Mouse (Mus musculus): ENCODE measurements around the gene Crat.

The Crat gene

DNA sequence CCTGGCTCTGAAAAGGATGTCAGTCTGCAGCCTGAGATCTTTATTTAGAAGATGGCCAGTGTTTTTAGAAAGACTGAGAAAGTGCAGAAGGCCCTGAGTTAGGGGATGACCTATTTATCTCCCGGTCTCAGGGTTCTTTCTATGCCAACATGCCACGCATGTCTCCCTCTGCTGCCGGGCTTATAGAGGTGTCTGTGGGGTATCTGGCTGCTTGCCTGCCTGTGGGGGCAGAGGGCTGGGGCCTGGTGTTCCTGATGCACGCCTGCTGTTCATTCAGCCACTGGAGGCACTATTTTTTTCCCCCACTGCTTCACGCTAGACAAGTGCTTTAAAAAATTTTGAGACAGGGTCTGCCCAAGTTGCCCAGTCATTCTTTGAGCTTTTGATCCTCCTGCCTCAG lies 49.4 kb downstream of the Crat start:
- DNase-seq (ENCODE audit: low spot score) = peak; percentile 68

DNA sequence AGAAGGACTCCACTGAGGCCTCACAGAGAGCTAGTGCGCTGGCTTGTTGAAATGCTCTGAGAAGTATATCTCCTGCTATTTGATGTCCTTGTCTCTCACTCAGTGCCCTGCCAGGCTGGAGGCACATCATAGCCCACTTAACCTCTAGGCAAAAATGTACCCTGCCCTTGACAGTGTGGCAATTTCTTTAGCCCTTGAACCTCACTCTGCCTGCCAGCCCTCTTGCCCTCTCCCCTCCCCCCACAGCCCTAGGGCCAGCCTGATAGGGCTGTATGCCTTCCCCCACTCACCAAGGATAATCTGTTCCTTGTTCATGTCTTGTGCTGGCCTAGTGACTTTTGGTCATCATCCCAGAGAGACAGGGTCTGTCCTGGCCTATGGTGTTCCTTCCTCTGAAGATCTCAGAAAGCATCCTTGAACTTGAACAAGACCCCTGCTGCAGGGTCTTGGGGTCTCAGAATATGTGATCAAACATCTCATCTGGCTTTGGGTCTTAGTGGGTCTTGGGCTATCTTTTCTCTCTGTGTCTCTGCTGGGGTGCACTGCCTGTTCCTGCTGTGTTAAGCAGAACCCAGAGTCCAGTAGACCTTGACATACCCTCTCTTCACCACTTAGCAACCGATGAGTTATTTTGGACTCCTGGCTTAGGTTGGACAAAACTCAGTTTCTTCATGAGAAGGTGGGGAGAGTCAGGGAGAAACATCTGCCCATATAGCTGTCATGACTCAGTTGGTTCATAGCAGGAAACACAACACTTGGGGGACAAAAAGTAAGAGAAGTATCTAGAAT lies 50.1 kb downstream of the Crat start:
- DNase-seq (ENCODE audit: low spot score) = no peak

DNA sequence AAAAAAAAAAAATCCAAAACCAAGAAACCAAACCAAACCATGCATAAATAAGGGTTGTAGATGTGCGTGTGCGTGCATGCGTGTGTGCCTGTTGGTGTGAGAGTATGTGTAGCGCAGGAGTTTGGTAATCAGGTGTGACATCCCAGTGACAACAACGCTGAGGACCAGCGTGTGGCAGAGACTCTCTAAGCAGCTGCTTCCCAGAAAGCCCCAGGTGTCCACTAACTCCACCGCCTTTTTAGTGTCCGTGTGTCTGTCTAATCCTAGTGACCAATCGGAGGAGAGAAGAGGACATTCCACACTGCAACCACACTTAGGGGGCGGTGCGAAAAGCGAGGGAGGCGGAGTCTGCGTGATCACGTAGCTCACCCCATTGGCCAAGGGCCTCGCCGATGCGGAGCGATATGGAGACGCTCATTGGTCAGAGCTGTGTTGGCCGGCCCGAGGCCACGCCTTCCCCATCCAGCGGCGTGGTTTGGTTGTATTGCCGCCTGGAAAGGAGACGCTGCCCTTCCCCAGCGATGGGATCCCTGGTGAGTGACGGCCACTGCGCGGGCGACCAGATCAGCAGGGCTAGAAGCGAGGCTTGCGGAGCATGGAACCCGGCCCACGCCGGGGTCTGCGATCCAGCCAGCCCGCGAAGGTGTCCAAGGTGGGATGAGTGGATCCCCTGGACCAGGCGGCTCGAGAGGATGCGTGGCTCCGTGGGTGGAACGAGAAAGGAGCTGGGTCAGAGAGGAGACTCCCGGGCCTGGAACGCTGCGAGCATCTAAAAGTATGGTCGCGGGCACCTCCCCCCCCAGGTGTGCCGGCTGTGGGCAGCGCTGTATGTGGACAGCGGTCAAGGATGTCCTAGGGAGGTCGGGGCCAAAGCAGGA lies 51.6 kb downstream of the Crat start, which contains the start of gene Miga2:
Miga2 (plus strand) TSS at position 461 of the 878 bp plus-strand sequence.
- DNase-seq (ENCODE audit: low spot score) = peak; percentile 98

DNA sequence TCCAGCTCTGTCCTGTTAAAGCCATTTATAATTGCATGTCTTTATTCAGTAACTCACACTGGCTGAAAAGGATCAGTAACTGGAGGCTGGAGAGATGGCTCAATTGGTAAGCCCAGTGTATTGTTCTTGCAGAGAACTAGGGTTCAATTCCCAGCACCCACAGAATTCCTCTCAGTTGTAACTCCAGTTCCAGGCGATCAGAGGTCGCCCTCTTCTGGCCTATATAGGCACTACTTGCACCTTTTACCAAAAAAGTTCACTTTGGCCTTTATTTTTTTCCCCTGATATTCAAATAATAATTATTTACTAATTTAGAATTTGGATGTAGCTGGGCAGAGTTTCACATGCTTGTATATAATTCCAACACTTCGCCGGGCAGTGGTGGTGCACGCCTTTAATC lies 52.7 kb downstream of the Crat start:
- no peak for DNase-seq (ENCODE audit: low spot score)

DNA sequence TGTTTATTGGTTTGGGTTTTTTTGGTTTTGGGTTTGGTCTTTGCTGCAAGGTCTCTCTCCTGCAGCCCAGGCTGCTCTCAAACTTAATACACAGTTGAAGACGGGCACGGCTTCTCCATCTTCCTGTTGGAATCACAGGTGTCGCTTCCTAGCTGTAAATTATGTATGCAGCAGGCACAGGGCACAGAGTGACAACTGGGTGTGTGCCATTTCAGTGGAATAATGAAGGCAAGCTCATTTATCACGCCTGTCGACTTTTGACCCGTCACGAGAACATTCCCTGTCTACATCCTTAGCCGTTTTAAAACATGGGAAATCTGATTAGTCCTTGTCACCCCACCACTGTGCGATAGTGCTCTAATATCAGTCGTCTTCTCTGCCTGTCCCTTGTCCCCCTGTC lies 55.0 kb downstream of the Crat start:
- no peak for DNase-seq (ENCODE audit: low spot score)

DNA sequence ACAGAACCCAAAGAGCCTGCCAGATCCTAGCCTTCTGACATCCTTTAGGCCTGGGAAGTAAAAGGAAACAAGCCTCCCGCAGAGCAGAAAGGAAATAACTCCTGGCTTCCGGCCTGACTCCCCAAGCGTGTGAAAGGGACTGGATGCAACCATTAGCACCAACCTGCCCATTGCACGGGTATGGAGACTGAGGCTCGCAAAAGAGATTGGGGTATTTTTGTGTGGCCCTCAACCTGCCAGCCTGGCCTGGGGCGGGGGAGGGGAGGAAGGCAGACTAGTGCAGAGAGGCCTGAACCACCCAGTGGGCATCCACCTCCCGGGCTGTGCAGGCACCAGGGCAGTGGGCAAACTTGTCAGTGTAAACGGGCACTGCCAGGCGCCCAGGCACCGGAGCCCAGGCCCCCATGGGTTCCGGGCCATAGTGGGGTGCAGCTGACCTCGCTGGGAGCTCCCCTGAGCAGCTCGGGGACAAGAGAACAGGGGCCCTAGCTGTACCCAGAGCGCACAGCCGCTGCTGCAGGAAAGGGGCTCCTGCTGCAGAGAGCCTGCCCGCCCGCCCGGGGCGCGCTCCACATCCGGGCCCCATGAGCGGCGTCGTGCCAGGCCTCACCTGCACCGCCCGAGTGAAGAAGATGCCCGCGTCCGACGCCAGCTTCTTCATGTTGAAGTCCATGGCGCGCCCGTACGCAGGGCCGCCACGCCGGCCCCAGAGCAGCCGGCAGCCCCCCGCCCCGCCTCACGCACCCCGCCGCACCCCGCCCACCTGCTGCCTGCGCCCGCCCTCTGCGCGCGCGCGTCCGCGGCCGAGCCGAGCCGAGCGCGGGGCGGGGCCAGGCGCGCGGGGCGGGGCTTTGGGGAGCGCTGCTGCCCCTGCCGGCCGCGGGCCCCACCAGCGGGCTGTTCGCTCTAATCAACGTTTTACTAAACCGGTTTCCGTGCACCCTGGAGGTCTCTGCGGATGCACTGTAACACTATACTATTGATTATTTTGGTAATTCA lies 56.8 kb downstream of the Crat start, which contains the start of gene Sh3glb2:
Sh3glb2 (minus strand) TSS at position 805 of the 999 bp plus-strand sequence.
- DNase-seq (ENCODE audit: low spot score) = peak; percentile 89

DNA sequence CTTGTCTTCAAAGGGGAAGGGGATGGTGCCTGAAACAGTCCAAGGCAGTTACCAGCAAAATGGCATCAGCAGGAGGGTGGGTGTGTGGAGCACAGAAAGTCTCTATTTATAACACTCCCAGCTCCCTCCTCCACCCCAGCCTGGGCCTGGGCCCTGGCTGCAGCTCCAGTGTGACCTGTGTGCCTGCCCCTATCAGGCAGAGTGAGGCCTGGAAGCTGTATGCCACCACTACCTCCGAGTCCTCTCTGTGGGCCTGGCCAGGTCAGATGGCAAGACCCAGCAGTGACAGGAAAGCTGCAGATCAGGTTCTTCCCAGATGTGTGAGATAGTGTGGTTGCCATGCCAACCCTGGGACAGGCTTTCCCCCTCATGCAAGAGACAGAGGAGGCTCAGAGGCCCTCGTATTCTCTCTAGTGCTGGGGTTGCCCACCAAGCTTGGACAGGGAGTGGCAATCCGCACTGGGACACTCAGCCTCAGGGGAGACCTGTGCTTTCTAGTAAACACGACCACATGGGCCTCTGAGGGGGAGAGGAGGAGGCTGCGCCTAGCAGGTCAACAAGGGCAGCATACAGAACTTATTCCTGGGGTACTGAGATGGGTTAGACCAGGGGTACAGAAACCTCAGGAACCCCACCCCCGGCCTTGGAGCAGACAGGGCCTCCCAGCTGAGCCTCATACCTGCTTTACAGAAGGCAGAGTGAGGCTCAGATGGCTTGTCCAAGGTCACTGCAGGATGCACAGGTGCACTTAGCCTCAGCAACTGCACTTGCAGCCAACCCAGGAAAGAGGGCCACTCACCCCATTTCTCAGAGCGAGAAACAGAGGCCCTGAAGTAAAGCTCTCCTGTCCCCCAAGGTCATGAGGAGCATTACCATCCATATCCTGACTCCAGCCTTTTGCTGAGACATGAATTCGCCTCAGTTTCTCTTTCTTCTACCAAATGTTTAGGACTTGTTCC lies 57.8 kb downstream of the Crat start:
- DNase-seq (ENCODE audit: low spot score) = peak; percentile 55

DNA sequence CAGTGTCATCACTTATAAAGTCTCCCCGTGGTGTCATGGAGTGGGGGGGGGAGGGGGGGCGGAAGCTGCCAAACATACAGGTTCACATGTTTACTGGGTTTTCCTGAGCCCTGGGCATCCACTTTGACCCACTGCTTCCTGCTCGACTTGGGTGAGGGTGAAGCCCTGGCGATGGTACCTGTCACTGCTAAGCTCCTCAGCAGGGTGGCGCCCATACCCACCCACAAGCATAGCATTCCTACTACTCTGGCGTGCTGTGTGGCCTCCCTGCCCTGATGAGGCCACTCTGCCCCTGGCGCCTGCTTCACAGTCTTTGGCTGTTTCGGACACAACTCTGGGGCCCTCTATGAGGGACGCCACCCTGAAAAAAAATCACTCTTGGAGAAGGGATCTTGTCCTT lies 58.7 kb downstream of the Crat start:
- no peak for DNase-seq (ENCODE audit: low spot score)

DNA sequence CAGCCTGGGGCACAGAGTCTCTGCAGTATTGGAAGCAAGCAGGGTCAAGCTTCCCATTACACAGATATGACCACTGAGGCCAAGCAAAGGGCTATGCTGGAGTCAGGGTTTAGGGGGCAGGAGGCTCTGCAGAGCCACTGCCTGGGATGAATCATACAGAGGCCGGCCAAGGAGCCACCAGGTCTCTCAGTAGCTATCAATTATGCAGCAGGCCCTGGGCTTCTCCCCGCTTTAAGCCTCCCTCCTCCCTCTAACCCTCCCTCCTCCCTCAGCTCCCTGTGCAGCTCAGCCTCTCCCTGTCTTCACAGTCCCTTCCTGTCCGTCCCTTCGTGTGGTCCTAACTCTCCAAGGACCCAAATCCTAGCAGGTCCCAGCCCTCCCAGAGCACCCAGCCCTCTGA lies 59.3 kb downstream of the Crat start:
- peak; percentile 64 for DNase-seq (ENCODE audit: low spot score)

DNA sequence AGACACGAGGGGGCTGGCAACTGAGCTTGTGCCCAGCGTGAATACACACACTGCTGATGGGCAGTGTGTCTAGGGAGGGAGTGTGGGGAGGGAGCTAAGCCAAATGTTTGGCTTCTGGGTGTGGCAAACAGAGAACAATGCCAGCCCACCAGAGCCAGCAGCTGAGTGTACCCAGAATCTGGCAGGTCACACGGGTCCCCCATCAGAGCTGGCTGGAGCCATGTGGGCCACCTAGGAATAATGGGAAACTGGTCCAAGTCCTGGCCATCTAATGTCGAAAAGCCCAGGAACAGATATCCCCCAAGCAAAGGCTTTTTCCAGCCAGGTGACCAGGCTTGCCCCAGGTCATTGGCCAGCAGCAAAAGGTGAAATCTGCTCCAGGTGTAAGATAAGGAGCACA lies 59.8 kb downstream of the Crat start:
- no peak for DNase-seq (ENCODE audit: low spot score)

DNA sequence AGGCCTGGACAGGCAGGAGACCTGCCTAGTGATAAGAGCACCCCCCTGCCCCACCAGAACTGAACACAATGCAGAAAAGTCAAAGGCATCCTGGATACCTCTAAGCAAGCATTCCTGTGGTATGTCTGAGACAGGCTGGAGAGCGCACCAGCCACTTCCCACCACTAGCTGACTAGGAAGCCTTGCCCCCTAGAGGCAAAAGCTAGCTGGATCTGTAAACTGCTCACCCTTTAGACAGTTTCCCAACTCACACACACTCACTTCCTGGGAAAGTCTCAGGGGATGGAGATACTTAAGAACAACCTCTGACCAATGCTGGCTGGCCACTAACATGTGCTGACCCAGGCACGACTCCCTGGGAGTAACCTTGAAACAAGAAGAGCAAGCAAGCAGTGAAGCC lies 64.5 kb downstream of the Crat start:
- peak; percentile 33 for DNase-seq (ENCODE audit: low spot score)
